Mouse (Mus musculus) brain, embryonic 14.5 days (tissue): ENCODE results near the gene Gal3st3. TPM values are rescaled to one million over a fixed set of nuclear protein-coding genes. Genes with fewer than 3 reads are reported as not detected.

Source experiments
- DNase-seq: peaks from one replicate; pipeline ENCODE4 v3.0.0-alpha.2; 2011; ENCODE audit warnings: low read depth
- CTCF ChIP-seq: fragments of 200-500 bp; IDR thresholded peaks from 2 replicates; pipeline ENCODE4 v1.5.1; 2012; ENCODE audit warnings: inconsistent platforms, mild to moderate bottlenecking, moderate library complexity, borderline replicate concordance; ENCODE audit not compliant: insufficient read depth, insufficient read length; ENCODE audit errors: extremely low read depth
- POLR2A ChIP-seq: fragments of 200-500 bp; IDR thresholded peaks from 2 replicates; pipeline ENCODE4 v1.6.1; 2012; ENCODE audit warnings: mild to moderate bottlenecking, inconsistent platforms, borderline replicate concordance; ENCODE audit not compliant: poor library complexity, insufficient read depth, insufficient read length, severe bottlenecking; ENCODE audit errors: extremely low read depth
- polyA plus RNA-seq: library from polyadenylated mRNA; depleted of rRNA; stranded (reverse); fragments of >200 nt; gene quantifications from 2 replicates; pipeline ENCODE4 v1.2.3, GENCODE M21; 2012

The Gal3st3 gene
- polyA plus RNA-seq, 1 experiment: 55.4 TPM

DNA sequence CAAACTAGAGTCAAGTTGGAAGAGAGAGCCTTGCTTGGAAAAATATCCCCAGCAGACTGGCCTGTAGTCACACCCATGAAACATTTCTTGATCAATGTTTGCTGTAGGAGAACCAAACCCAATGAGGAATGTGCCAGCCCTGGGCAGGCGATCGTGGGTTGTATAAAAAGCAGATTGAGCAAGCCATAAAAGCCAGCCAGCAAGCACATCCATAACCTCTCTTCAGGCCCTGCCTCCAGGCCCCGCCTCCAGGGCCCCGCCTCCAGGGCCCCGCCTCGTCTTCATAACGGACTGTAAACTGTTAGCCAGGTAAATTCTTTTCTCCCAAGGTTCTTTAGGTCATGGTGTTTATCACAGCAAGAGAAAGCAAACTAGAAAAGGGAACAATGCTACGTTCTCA lies 19.8 kb upstream of the Gal3st3 start:
- DNase-seq: no peak
- TF ChIP-seq POLR2A (no peak), CTCF (no peak)

DNA sequence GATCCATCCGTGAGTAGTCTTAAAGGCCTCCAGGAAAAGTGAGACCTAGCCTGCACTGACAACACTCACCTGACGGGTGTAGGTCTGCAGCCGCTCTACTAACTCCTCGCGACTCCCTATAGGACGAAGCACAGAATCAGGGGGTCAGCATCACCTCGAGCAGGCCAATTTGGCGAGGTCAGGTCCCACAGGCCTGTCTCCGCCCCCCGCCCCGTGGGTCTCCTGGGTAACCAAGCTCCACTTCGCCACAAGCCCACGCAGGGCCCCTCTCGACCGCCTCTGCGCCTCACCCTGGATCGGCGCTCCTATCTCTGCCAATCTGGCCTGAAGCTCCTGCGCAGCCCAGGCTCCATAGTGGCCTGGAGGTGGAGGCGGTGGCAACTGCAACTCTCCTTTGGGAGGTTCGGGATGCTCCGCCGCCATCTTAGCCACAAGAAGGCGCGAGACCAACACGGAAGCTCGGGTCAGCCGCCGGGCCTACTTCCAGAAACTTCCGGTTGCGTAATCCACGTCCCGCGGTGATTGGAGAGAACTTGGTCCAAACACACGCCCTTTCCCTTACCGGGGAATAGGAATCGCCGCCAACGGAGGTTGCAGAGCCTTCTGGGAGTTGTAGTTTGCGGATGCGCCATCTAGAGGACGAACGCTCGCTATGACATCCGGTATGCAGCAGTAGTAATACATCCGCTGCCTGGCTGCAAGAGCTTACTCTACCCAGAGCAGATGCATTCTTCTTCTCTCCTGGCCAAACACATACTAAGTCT lies 3.0 kb upstream of the Gal3st3 start, which contains the start of gene Sf3b2:
Gene Sf3b2, minus strand, starts transcription at position 484 of the 764 bp plus-strand sequence.
- DNase-seq: peak; percentile 100
- TF ChIP-seq CTCF (peak; percentile 82), POLR2A (peak; percentile 53; the same call in 1 of the 2 replicates)

DNA sequence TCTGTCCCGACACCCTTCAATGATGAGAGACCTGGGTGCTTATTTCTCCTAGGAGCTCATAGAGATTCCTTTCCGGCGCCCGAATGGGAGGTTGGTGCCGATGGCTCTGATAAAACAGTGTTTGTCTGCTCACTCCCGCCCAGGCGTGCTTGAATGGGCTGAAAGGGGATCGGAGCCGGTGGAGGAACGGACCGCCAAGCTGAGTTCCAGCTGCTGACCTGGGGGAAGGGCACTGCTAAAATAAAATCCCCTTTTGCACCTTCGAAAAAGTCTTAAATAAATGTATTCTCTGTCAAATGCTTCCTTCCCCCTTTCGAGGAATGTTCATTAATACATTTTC lies 2.4 kb upstream of the Gal3st3 start:
- TF ChIP-seq CTCF (no peak), POLR2A (no peak)
- DNase-seq: no peak

DNA sequence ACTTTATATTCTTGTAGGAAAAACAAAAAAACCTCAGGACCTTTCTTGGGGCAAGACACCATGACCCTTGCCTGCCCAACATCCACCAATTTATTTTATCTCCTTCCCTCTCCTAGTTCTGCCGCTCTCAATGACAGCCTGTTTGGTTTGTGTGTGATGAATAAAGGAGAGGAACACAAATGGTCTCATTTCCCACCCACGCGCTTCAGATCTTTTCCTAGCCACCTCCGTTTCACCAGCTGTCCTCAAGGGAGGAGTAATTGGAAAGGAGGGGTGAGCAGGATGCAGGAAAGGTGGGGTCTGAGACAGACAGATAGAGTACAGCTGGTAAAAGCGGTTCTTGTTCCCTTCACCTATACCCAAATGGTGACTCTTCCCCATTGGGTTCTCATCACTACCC lies 1.5 kb upstream of the Gal3st3 start:
- DNase-seq: no peak
- TF ChIP-seq CTCF: no peak
- TF ChIP-seq POLR2A: no peak

DNA sequence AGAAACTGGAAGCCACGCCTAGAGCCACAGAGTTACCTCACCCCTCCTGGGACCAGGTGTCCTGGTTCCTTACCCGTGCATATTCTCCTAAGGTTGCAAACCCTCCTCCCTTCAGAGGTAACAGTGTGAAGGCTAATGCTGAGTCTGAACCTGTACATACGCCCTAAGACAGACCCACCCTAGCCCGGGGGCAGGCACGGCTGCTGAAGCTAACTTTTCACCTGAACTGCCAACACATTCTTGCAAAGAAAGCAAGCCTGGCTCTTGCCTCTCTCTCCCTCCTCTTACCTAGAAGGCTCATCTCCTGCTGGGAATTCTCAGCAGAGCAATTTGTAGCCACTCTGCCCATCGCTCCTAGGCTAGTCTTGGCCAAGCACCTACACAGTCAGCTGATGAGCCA lies 2.5 kb downstream of the Gal3st3 start:
- no peak for TF ChIP-seq CTCF
- no peak for TF ChIP-seq POLR2A
- DNase-seq: no peak

DNA sequence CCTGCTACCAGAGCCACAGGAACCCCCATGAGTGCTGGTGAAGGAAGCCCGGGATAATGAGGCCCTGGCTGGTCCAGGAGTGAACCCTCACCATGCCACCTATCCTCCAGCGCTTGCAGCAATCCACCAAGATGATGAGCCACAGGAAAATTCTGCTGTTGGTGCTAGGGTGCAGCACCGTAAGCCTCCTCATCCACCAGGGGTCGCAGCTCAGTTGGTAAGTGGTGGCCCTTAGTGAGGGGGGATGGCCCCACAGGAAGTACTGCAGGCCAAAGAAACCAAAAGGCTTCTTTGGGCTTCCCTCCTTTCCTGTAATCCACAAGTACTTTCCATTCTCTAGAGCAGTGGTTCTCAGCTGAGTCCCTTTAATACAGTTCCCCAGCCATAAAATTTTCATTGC lies 4.3 kb downstream of the Gal3st3 start:
- TF ChIP-seq CTCF: peak; percentile 66
- TF ChIP-seq POLR2A: no peak
- peak; percentile 59 for DNase-seq

DNA sequence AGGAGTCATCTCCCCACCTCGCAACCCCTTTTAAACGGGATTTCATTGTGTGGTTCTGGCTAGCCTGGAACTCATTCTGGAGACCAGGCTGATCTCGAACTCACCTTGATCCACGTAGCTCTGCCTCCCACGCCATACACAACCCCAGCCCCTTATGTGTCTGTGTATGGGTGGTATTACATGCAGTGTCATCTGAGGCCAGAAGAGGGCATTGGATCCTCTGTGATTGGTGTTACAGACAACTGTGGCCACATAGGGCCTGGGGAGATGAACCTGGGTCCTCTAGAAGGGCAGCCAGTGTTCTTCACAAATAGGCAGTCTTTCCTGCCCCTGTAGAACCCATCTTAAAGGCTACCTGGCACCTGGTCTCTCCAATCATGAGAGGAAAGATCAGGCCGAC lies 8.1 kb downstream of the Gal3st3 start:
- no peak for DNase-seq
- TF ChIP-seq CTCF: peak; percentile 27; the same call in 1 of the 2 replicates
- TF ChIP-seq POLR2A: no peak

DNA sequence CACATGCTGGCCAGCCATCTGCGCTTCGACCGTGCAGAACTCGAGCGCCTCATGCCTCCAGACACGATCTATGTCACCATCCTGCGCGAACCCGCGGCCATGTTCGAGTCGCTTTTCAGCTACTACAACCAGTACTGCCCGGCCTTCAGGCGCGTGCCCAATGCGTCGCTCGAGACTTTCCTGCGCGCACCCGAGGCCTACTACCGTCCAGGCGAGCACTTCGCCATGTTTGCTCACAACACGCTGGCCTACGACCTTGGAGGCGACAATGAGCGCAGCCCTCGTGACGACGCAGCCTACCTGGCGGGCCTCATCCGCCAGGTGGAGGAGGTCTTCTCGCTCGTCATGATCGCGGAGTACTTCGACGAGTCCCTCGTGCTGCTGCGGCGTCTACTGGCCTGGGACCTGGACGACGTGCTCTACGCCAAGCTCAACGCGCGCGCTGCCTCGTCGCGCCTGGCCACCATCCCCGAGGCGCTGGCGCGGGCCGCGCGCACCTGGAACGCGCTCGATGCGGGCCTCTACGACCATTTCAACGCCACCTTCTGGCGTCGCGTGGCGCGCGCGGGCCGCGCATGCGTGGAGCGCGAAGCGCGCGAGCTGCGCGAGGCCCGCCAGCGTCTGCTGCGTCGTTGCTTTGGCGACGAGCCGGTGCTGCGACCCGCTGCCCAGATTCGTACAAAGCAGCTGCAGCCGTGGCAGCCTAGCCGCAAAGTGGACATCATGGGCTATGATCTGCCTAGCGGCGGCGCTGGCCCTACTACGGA lies 9.0 kb downstream of the Gal3st3 start:
- TF ChIP-seq CTCF (no peak), POLR2A (no peak)

DNA sequence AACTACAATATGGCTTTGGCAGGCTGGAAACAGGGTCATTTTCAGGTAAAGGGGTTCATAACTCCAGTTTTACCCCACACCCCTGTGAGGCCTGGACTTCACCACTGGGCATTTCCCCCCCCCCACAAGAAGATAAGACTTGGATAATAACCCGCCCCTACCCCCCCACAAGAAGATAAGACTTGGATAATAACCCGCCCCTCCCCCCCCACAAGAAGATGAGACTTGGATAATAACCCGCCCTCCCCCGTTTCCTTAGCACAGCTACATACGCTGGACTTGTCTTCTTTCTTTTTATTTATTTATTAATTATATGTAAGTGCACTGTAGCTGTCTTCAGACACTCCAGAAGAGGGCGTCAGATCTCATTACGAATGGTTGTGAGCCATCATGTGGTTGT lies 10.9 kb downstream of the Gal3st3 start:
- no peak for DNase-seq
- TF ChIP-seq POLR2A (no peak), CTCF (no peak)

More for the DNA sequence above, 9.0 kb downstream of the Gal3st3 start:
- DNase-seq: peak; percentile 36

DNA sequence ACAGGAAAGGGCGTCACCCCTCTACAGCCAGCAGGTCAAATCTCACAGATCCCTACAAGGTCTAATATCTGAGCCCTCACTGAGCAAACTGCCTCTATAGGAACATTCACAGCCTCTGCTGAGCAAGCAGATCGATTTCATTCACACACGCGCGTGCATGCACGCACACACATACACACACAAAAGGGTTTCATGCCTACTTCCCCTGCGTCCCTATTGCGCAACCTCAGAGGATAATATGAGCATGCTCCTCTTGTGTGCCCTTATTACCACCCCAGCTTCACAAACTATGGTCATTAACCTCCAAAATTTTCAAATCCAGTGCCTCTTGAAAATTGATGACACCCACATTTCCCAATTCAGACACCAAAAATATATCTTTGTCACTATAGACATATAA lies 15.1 kb downstream of the Gal3st3 start:
- DNase-seq: no peak
- TF ChIP-seq CTCF (no peak), POLR2A (no peak)

DNA sequence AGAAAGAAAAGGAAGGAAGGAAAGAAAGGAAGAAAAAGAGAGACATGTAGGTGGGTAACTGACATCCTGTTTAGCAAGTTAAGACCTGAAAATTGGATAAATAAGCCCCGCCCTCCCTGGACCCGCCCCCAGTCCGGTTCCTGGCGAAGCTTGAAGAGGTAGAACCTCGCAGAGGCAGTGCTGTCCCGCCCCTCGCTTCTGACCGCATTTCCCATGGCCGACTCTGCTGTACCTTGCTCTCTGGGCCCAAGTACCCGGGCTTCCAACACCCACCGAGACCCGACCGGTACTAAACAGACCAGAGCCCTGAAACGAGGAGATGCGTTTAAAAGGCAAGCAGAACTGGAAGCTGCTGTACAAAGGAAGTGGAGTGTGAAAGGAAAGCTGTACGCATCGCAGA lies 25.7 kb downstream of the Gal3st3 start:
- DNase-seq: no peak
- TF ChIP-seq CTCF (no peak), POLR2A (no peak)

DNA sequence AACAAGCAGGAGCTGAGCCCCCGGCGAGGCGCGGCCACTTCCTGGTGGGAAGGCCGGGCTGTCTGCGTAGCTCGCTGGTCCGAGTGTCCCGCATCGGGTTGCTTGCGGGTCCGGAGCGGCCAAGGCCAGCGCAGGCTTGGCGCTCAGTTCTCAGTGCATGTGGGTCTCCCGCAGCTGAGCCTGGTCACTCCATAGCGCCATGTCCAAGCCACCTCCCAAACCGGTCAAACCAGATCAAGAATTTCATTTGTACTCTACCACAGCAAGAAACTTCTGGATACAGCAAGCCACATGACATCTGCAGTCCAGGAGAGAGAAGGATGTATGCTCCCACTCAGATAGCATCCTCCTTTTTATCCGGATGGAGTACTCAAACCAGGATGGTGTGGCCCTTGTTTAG lies 29.8 kb downstream of the Gal3st3 start:
- TF ChIP-seq POLR2A: no peak
- no peak for TF ChIP-seq CTCF
- no peak for DNase-seq

DNA sequence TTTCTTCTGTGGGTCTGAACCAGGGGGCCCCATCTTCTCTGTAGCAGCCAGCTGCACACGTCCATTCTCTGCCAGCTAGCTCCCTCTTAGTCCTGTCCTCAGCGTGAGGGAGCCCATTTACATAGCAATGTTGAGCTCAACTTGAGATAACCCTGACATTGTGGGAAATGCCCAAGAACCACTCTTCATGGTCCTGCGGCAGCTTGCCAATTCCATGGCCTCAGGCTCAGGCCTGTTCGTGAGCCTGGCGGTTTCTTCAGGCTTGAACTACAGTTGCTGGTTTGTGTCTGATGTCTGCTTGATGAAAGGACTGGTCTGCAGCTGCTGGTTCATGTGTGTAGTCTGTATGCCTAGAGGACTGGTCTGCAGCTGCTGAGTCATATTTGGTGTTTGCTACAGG lies 36.6 kb downstream of the Gal3st3 start:
- DNase-seq: no peak
- TF ChIP-seq CTCF: no peak
- TF ChIP-seq POLR2A: no peak
